7 mouse cellular contexts compared by ENCODE assay signal in genomic region chr5:98328848-98329624, GRCm38 (mm10). TPM values are rescaled to one million over a fixed set of nuclear protein-coding genes. Genes with fewer than 3 reads are reported as not detected.
DNase-seq lines count a peak whose midpoint lies in the region; ATAC-seq and TF ChIP-seq lines count a peak whose summit lies in the region.

Gene Cfap299 (plus strand): TSS chr5:98329304.

- WGBS in embryonic facial prominence, embryonic 11.5 days = 2% methylated on average over 46 of the region's 46 CpGs
- WGBS in heart, adult 2 months = 2% methylated on average over 46 of the region's 46 CpGs
- 2% methylated on average over 46 of the region's 46 CpGs for WGBS in kidney, adult 2 months
- 2% methylated on average over 46 of the region's 46 CpGs for WGBS in limb, embryonic 11.5 days
- 1% methylated on average over 46 of the region's 46 CpGs for WGBS in midbrain, embryonic 14.5 days

- peak within 1 kb of the TSS; percentile 74 for H3K4me2 ChIP-seq in embryonic facial prominence, embryonic 11.5 days (ENCODE audit: low read depth, low read length)
- H3K4me2 ChIP-seq in limb, embryonic 11.5 days (ENCODE audit: low read depth, severe bottlenecking) = peak within 1 kb of the TSS; percentile 60
- peak within 1 kb of the TSS; percentile 93 for H3K4me2 ChIP-seq in midbrain, embryonic 14.5 days (ENCODE audit: low read length)

- H3K4me3 ChIP-seq in embryonic facial prominence, embryonic 11.5 days (ENCODE audit: low read depth, low read length) = peak within 1 kb of the TSS; percentile 62
- H3K4me3 ChIP-seq in heart, adult 2 months = peak within 1 kb of the TSS; percentile 62
- peak within 1 kb of the TSS; percentile 50 for H3K4me3 ChIP-seq in kidney, adult 2 months (ENCODE audit: insufficient read depth, low read depth, low read length)
- peak within 1 kb of the TSS; percentile 45 for H3K4me3 ChIP-seq in limb, embryonic 11.5 days (ENCODE audit: low read depth, low read length)
- H3K4me3 ChIP-seq in midbrain, embryonic 14.5 days (replicated peaks; ENCODE audit: low read depth, low read length) = peak within 1 kb of the TSS; percentile 50

- H3K4me1 ChIP-seq in embryonic facial prominence, embryonic 11.5 days (ENCODE audit: control insufficient read depth, insufficient read depth, low read length) = no peaks in the 10 kb centered on the region
- H3K4me1 ChIP-seq in heart, adult 2 months (ENCODE audit: control insufficient read depth, insufficient read depth, low read length) = no peaks in the 10 kb centered on the region
- no peaks in the 10 kb centered on the region for H3K4me1 ChIP-seq in kidney, adult 2 months (ENCODE audit: control insufficient read depth, insufficient read depth, low read length)
- H3K4me1 ChIP-seq in limb, embryonic 11.5 days (ENCODE audit: control insufficient read depth, insufficient read depth, low read length) = no peaks in the 10 kb centered on the region
- peaks cover 3% of the 10 kb centered on the region; the same call in 1 of the 2 replicates for H3K4me1 ChIP-seq in midbrain, embryonic 14.5 days (ENCODE audit: control insufficient read depth, insufficient read depth, low read length)

- no peak for TF ChIP-seq POLR2A in heart, adult 2 months (IDR thresholded peaks at IDR 0.05; ENCODE audit: insufficient read depth, low read depth, low read length)
- no peak for TF ChIP-seq POLR2A in kidney, adult 2 months (IDR thresholded peaks at IDR 0.05; ENCODE audit: low read depth, low read length)

- DNase-seq in adrenal gland, postnatal 14 days = peak; percentile 84
- DNase-seq in embryonic facial prominence, embryonic 11.5 days (ENCODE audit: low spot score) = peak; percentile 83
- peak; percentile 77 to 88 for DNase-seq in heart, adult 2 months
- peak; percentile 83 for DNase-seq in kidney, adult 2 months
- DNase-seq in limb, embryonic 11.5 days (ENCODE audit: low spot score) = peak; percentile 91
- DNase-seq in midbrain, embryonic 14.5 days = peak; percentile 92
- peak; percentile 51 to 83 for DNase-seq in spleen, adult 18-20 months

- intact Hi-C loops in heart, adult 2 months (cut with DNase I) = loop anchor here (1.0 to 5.0 kb wide), 2 partner anchors 147 to 1203 kb away; no protein-coding TSS in a partner anchor

- TF ChIP-seq EP300 in heart, adult 2 months (IDR thresholded peaks at IDR 0.05; ENCODE audit: insufficient read depth, low read depth, low read length) = no peak

- ATAC-seq in embryonic facial prominence, embryonic 11.5 days (replicated peaks; ENCODE audit: insufficient number of reproducible peaks, low FRiP score, low TSS enrichment, low read depth) = peak; percentile 97
- peak; percentile 94 for ATAC-seq in limb, embryonic 11.5 days (ENCODE audit: insufficient number of reproducible peaks, low FRiP score, low TSS enrichment, low read depth)
- ATAC-seq in midbrain, embryonic 14.5 days (ENCODE audit: low FRiP score, low TSS enrichment) = peak; percentile 93

- no peak within 1 kb of the TSS for H3K27ac ChIP-seq in embryonic facial prominence, embryonic 11.5 days (replicated peaks; ENCODE audit: low read depth, low read length)
- no peak within 1 kb of the TSS for H3K27ac ChIP-seq in heart, adult 2 months
- H3K27ac ChIP-seq in kidney, adult 2 months (ENCODE audit: insufficient read depth, low read depth, low read length) = no peak within 1 kb of the TSS
- H3K27ac ChIP-seq in limb, embryonic 11.5 days (replicated peaks; ENCODE audit: low read depth, low read length) = no peak within 1 kb of the TSS
- H3K27ac ChIP-seq in midbrain, embryonic 14.5 days (replicated peaks; ENCODE audit: low read depth, low read length) = no peak within 1 kb of the TSS

- H3K27me3 ChIP-seq in embryonic facial prominence, embryonic 11.5 days (ENCODE audit: control insufficient read depth, insufficient read depth, low read length) = no peaks in the 10 kb centered on the region
- no peaks in the 10 kb centered on the region for H3K27me3 ChIP-seq in heart, adult 2 months (ENCODE audit: control insufficient read depth, insufficient read depth, low read length)
- 0 out of 2 replicates have a peak, but pooled peaks cover 1% of the 10 kb centered on the region for H3K27me3 ChIP-seq in kidney, adult 2 months (replicated peaks; ENCODE audit: control insufficient read depth, insufficient read depth, low read length)
- H3K27me3 ChIP-seq in limb, embryonic 11.5 days (ENCODE audit: control insufficient read depth, insufficient read depth, low read length) = no peaks in the 10 kb centered on the region
- peaks cover 3% of the 10 kb centered on the region; the same call in 1 of the 2 replicates for H3K27me3 ChIP-seq in midbrain, embryonic 14.5 days (ENCODE audit: control insufficient read depth, insufficient read depth, low read length)

- H3K36me3 ChIP-seq in embryonic facial prominence, embryonic 11.5 days (replicated peaks; ENCODE audit: control insufficient read depth, insufficient read depth, low read depth, low read length) = no peaks in the 10 kb centered on the region
- no peaks in the 10 kb centered on the region for H3K36me3 ChIP-seq in heart, adult 2 months (ENCODE audit: control insufficient read depth, insufficient read depth, low read length)
- H3K36me3 ChIP-seq in kidney, adult 2 months (ENCODE audit: control insufficient read depth, insufficient read depth, low read length) = no peaks in the 10 kb centered on the region
- H3K36me3 ChIP-seq in limb, embryonic 11.5 days (ENCODE audit: control insufficient read depth, insufficient read depth, low read length) = no peaks in the 10 kb centered on the region
- no peaks in the 10 kb centered on the region for H3K36me3 ChIP-seq in midbrain, embryonic 14.5 days (ENCODE audit: control insufficient read depth, insufficient read depth, low read length)

- H3K9me3 ChIP-seq in embryonic facial prominence, embryonic 11.5 days (replicated peaks; ENCODE audit: control insufficient read depth, low read length) = no peaks in the 10 kb centered on the region
- H3K9me3 ChIP-seq in limb, embryonic 11.5 days (ENCODE audit: control insufficient read depth, low read length) = no peaks in the 10 kb centered on the region
- no peaks in the 10 kb centered on the region for H3K9me3 ChIP-seq in midbrain, embryonic 14.5 days (ENCODE audit: control insufficient read depth, low read length)

- H3K79me2 ChIP-seq in heart, adult 2 months (replicated peaks; ENCODE audit: control insufficient read depth, insufficient read depth, low read length) = no peaks in the 10 kb centered on the region

- peak within 1 kb of the TSS; percentile 39 for H3K9ac ChIP-seq in embryonic facial prominence, embryonic 11.5 days (replicated peaks; ENCODE audit: low read length)
- H3K9ac ChIP-seq in heart, adult 2 months (ENCODE audit: low read depth, low read length) = no peak within 1 kb of the TSS
- no peak within 1 kb of the TSS; the same call in 1 of the 2 replicates for H3K9ac ChIP-seq in limb, embryonic 11.5 days (ENCODE audit: low read length)
- H3K9ac ChIP-seq in midbrain, embryonic 14.5 days (replicated peaks; ENCODE audit: low read length) = peak within 1 kb of the TSS; percentile 34; the same call in 1 of the 2 replicates

- TF ChIP-seq CTCF in heart, adult 2 months (IDR thresholded peaks at IDR 0.05) = peak; percentile 100
- peak; percentile 84 for TF ChIP-seq CTCF in kidney, adult 2 months (conservative IDR thresholded peaks at IDR 0.05; ENCODE audit: insufficient read depth, insufficient read length, low read depth, low read length)

RNA-seq across cellular contexts. Expression of gene Cfap299, which starts in this region (rescaled TPM):
- total RNA-seq in adrenal gland, postnatal 14 days (2021) = not detected in 2 replicates
- 0.70 and 1.5 TPM in 2 replicates for polyA plus RNA-seq in embryonic facial prominence, embryonic 11.5 days (2014; fragmentation: Nextera tagmentation; extraction: Ambion mirVana)
- total RNA-seq in heart, adult 2 months (2021) = not detected
- polyA plus RNA-seq in heart, adult 2 months (2012; rRNA removed) = not detected in 2 replicates
- not detected in 2 replicates for polyA plus RNA-seq in kidney, adult 2 months (2012; rRNA removed)
- 0.35 and 0.68 TPM in 2 replicates for polyA plus RNA-seq in limb, embryonic 11.5 days (2014; fragmentation: Nextera tagmentation; extraction: Ambion mirVana)
- polyA plus RNA-seq in midbrain, embryonic 14.5 days (2014; fragmentation: Nextera tagmentation; extraction: Ambion mirVana) = 0.59 and 1.3 TPM in 2 replicates

Comparison
In these comparisons a context has a peak if more than half of its experiments do, and no peak if none do; other contexts are left out.
1. Peak in DNase-seq in adrenal gland, postnatal 14 days; RNA of the gene not detected or under 1 TPM.
2. Peak in DNase-seq and H3K4me3 ChIP-seq in heart, adult 2 months; RNA of the gene not detected or under 1 TPM.
3. Peak in DNase-seq and H3K4me3 ChIP-seq in kidney, adult 2 months; RNA of the gene not detected or under 1 TPM.
4. Peak in DNase-seq, ATAC-seq, H3K4me3 ChIP-seq and H3K4me2 ChIP-seq in limb, embryonic 11.5 days; RNA of the gene not detected or under 1 TPM.
5. H3K9ac ChIP-seq: peak in embryonic facial prominence, embryonic 11.5 days (single experiment) and midbrain, embryonic 14.5 days (single experiment); none in heart, adult 2 months (single experiment) and limb, embryonic 11.5 days (single experiment).
6. Peak in every context shown above with its lines, with median percentiles within 50 percentile points of each other: DNase-seq, ATAC-seq, H3K4me2 ChIP-seq and H3K4me3 ChIP-seq.